ENCODE assay signal across 22 mouse cellular contexts in the genomic region with DNA sequence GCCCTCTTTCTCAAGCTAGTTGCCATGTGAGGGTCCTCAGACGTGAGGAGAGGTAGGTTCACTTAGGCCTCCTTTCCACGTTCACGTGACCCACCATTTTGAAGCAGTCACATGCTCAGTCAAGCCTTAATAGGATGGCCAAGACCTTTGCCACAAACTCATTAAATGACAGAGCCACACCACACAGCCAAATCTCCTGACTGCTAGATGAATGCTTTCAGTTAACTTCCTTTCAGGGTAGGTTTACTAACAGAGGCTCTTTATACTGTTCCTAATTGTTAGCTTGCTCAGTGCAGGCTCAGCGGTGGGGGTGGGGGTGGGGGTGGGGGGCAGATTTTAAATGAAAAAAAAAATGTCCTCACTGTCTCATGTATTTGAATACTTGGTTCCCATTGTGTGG.
DNase-seq lines count a peak whose midpoint lies in the region; ATAC-seq and TF ChIP-seq lines count a peak whose summit lies in the region.
"Had no signal": no experiment of that assay in that cellular context is flagged by ENCODE, and none has a peak within 500 bp of the region (broad histone marks: within the 10 kb centered on the region; RNA-seq: fewer than 3 reads in every experiment).

No protein-coding gene starts in this region.

- ATAC-seq in midbrain, embryonic 13.5 days: no peak
- ATAC-seq in forebrain, embryonic 11.5 days (replicated peaks; ENCODE audit: low FRiP score): peak; percentile 61; the same call in 1 of the 2 replicates
- ATAC-seq in forebrain, embryonic 15.5 days (replicated peaks): peak; percentile 57
- ATAC-seq: activated CD4-positive, CD25-positive, alpha-beta regulatory T cell, adult 4 months; CD4-positive, CD25-positive, alpha-beta regulatory T cell, adult 4 months; intestine, embryonic 15.5 days had no signal

- 68% methylated on average over 4 of the region's 4 CpGs for WGBS in midbrain, embryonic 10.5 days
- WGBS in midbrain, embryonic 13.5 days: 47% methylated on average over 4 of the region's 4 CpGs
- WGBS in forebrain, embryonic 11.5 days: 39% methylated on average over 4 of the region's 4 CpGs
- 20% methylated on average over 4 of the region's 4 CpGs for WGBS in forebrain, embryonic 15.5 days

- no peaks in the 10 kb centered on the region for H3K36me3 ChIP-seq in midbrain, embryonic 10.5 days
- H3K36me3 ChIP-seq in midbrain, embryonic 13.5 days: no peaks in the 10 kb centered on the region
- H3K36me3 ChIP-seq in forebrain, embryonic 11.5 days (ENCODE audit: control insufficient read depth, insufficient read depth, low read length): no peaks in the 10 kb centered on the region
- H3K36me3 ChIP-seq in forebrain, embryonic 15.5 days: no peaks in the 10 kb centered on the region
- H3K36me3 ChIP-seq: embryonic facial prominence, embryonic 10.5 days; G1E; heart, embryonic 10.5 days; intestine, embryonic 15.5 days had no signal

- peak overlapping the region; percentile 13; the same call in 1 of the 2 replicates for H3K27ac ChIP-seq in midbrain, embryonic 10.5 days (replicated peaks)
- H3K27ac ChIP-seq in midbrain, embryonic 13.5 days: no peak overlapping the region
- no peak overlapping the region for H3K27ac ChIP-seq in forebrain, embryonic 11.5 days (ENCODE audit: low read depth, low read length)
- no peak overlapping the region for H3K27ac ChIP-seq in forebrain, embryonic 15.5 days (replicated peaks)
- H3K27ac ChIP-seq: embryonic facial prominence, embryonic 10.5 days; heart, embryonic 10.5 days; intestine, embryonic 15.5 days had no signal

- H3K9me3 ChIP-seq in midbrain, embryonic 10.5 days (replicated peaks): no peaks in the 10 kb centered on the region; the same call in 1 of the 2 replicates
- H3K9me3 ChIP-seq in midbrain, embryonic 13.5 days: no peaks in the 10 kb centered on the region
- H3K9me3 ChIP-seq in forebrain, embryonic 11.5 days (ENCODE audit: control insufficient read depth, low read length): no peaks in the 10 kb centered on the region
- no peaks in the 10 kb centered on the region for H3K9me3 ChIP-seq in forebrain, embryonic 15.5 days
- H3K9me3 ChIP-seq: embryonic facial prominence, embryonic 10.5 days; heart, embryonic 10.5 days; intestine, embryonic 15.5 days had no signal

- no peak for DNase-seq in midbrain, embryonic 10.5 days (ENCODE audit: low spot score)
- DNase-seq in brain, embryonic 14.5 days (ENCODE audit: low read depth): peak; percentile 68
- peak; percentile 21 for DNase-seq in forebrain, embryonic 11.5 days (ENCODE audit: low spot score)
- no peak for DNase-seq in kidney, adult 18-20 months
- no peak for DNase-seq in gastrocnemius, postnatal 4 days (ENCODE audit: low spot score in 2 of 2)
- no peak for DNase-seq in B cell, adult 2 months
- DNase-seq: adrenal gland, postnatal 25 days; cerebellum, adult 2 months; cerebellum, postnatal 10 days; gastrocnemius, postnatal 25 days; heart, adult 18-20 months; heart, postnatal 10 days; heart, postnatal 4 days; kidney, adult 8-10 months had no signal

- no peaks in the 10 kb centered on the region for H3K27me3 ChIP-seq in midbrain, embryonic 10.5 days (ENCODE audit: low read depth, poor library complexity, severe bottlenecking)
- H3K27me3 ChIP-seq in midbrain, embryonic 13.5 days: no peaks in the 10 kb centered on the region
- H3K27me3 ChIP-seq in forebrain, embryonic 11.5 days (ENCODE audit: control insufficient read depth, insufficient read depth, low read length): no peaks in the 10 kb centered on the region
- no peaks in the 10 kb centered on the region for H3K27me3 ChIP-seq in forebrain, embryonic 15.5 days
- H3K27me3 ChIP-seq: intestine, embryonic 15.5 days had no signal

- H3K9ac ChIP-seq in midbrain, embryonic 13.5 days (replicated peaks): no peak overlapping the region
- no peak overlapping the region for H3K9ac ChIP-seq in forebrain, embryonic 11.5 days (ENCODE audit: low read length)
- no peak overlapping the region for H3K9ac ChIP-seq in forebrain, embryonic 15.5 days (replicated peaks)
- H3K9ac ChIP-seq: intestine, embryonic 15.5 days had no signal

- no peak overlapping the region for H3K4me2 ChIP-seq in midbrain, embryonic 13.5 days (replicated peaks)
- no peak overlapping the region for H3K4me2 ChIP-seq in forebrain, embryonic 11.5 days (ENCODE audit: low read depth, low read length, severe bottlenecking)
- H3K4me2 ChIP-seq in forebrain, embryonic 15.5 days (replicated peaks): no peak overlapping the region
- H3K4me2 ChIP-seq: intestine, embryonic 15.5 days had no signal

- no peak for TF ChIP-seq CTCF in brain, embryonic 14.5 days (IDR thresholded peaks at IDR 0.05; ENCODE audit: borderline replicate concordance, extremely low read depth, insufficient read depth, insufficient read length)

- no peak for TF ChIP-seq POLR2A in brain, embryonic 14.5 days (IDR thresholded peaks at IDR 0.05; ENCODE audit: borderline replicate concordance, extremely low read depth, insufficient read depth, insufficient read length, poor library complexity, severe bottlenecking)

- H3K4me3 ChIP-seq in midbrain, embryonic 10.5 days: no peak overlapping the region
- H3K4me3 ChIP-seq in midbrain, embryonic 13.5 days (replicated peaks): no peak overlapping the region
- no peak overlapping the region for H3K4me3 ChIP-seq in forebrain, embryonic 11.5 days (ENCODE audit: low read depth, low read length)
- H3K4me3 ChIP-seq in forebrain, embryonic 15.5 days: no peak overlapping the region
- H3K4me3 ChIP-seq: embryonic facial prominence, embryonic 10.5 days; heart, embryonic 10.5 days; intestine, embryonic 15.5 days had no signal

- H3K4me1 ChIP-seq in midbrain, embryonic 10.5 days: peaks cover 5% of the 10 kb centered on the region; the same call in 1 of the 2 replicates
- H3K4me1 ChIP-seq in midbrain, embryonic 13.5 days (replicated peaks): no peaks in the 10 kb centered on the region
- H3K4me1 ChIP-seq in forebrain, embryonic 11.5 days (replicated peaks; ENCODE audit: control insufficient read depth, insufficient read depth, low read length): no peaks in the 10 kb centered on the region
- H3K4me1 ChIP-seq in forebrain, embryonic 15.5 days: no peaks in the 10 kb centered on the region
- H3K4me1 ChIP-seq: embryonic facial prominence, embryonic 10.5 days; heart, embryonic 10.5 days; intestine, embryonic 15.5 days had no signal

Comparison
In these comparisons a context has a peak if more than half of its experiments do, and no peak if none do; other contexts are left out.
1. DNase-seq: peak in brain, embryonic 14.5 days (single experiment) and forebrain, embryonic 11.5 days (single experiment); none in midbrain, embryonic 10.5 days (single experiment), kidney, adult 18-20 months (single experiment), gastrocnemius, postnatal 4 days (0 of 2) and B cell, adult 2 months (0 of 2).